Mouse (Mus musculus): ENCODE measurements around the gene Gngt1. TPM values are rescaled to one million over a fixed set of nuclear protein-coding genes. Genes with fewer than 3 reads are reported as not detected.

The Gngt1 gene
- polyA plus RNA-seq, 1 experiment from 2014 or later = 0.27 TPM

GRCm38 (mm10) chr6:4008501-4009040, 15.0 kb downstream of the Gngt1 start:
- ATAC-seq (no peak), DNase-seq (no peak)
- H3K9ac ChIP-seq (replicated peaks) = no peak overlapping the region
- 0 out of 2 replicates have a peak, but pooled peaks cover 2% of the 10 kb centered on the region for H3K36me3 ChIP-seq (replicated peaks; ENCODE audit: insufficient read depth, low read length)
- no peak overlapping the region for H3K4me3 ChIP-seq (ENCODE audit: low read depth, low read length)
- TF ChIP-seq CTCF (IDR thresholded peaks at IDR 0.05; ENCODE audit: low read depth) = no peak
- TF ChIP-seq EP300 (IDR thresholded peaks at IDR 0.05; ENCODE audit: low read depth) = no peak
- no peaks in the 10 kb centered on the region for H3K9me3 ChIP-seq (ENCODE audit: low read length)
- 62% methylated on average over 2 of the region's 2 CpGs for WGBS (ENCODE audit: insufficient replicate concordance)
- peaks cover 3% of the 10 kb centered on the region; the same call in 1 of the 2 replicates for H3K4me1 ChIP-seq (ENCODE audit: insufficient read depth)
- H3K27ac ChIP-seq (ENCODE audit: low read depth) = no peak overlapping the region
- no peak overlapping the region for H3K4me2 ChIP-seq (ENCODE audit: low read depth, low read length)
- H3K27me3 ChIP-seq (ENCODE audit: insufficient read depth, low read length) = no peaks in the 10 kb centered on the region

- 0 out of 2 replicates have a peak, but pooled peaks cover 2% of the 10 kb centered on the region for H3K36me3 ChIP-seq (replicated peaks; ENCODE audit: insufficient read depth, low read length)
- H3K9ac ChIP-seq (replicated peaks) = no peak overlapping the region
These were observed 16.0 kb downstream of the Gngt1 start for GRCm38 (mm10) chr6:4009548-4009947.

GRCm38 (mm10) chr6:4022645-4023044, 29.1 kb downstream of the Gngt1 start:
- H3K4me2 ChIP-seq (ENCODE audit: low read depth, low read length) = no peak overlapping the region
- no peaks in the 10 kb centered on the region for H3K27me3 ChIP-seq (ENCODE audit: insufficient read depth, low read length)
- DNase-seq (no peak), ATAC-seq (no peak)
- no peak overlapping the region for H3K27ac ChIP-seq (ENCODE audit: low read depth)
- 55% methylated on average over 1 of the region's 1 CpGs for WGBS (ENCODE audit: insufficient replicate concordance)
- H3K9me3 ChIP-seq (ENCODE audit: low read length) = no peaks in the 10 kb centered on the region
- TF ChIP-seq EP300 (IDR thresholded peaks at IDR 0.05; ENCODE audit: low read depth) (no peak), CTCF (IDR thresholded peaks at IDR 0.05; ENCODE audit: low read depth) (no peak)
- H3K4me1 ChIP-seq (ENCODE audit: insufficient read depth) = no peaks in the 10 kb centered on the region
- no peak overlapping the region for H3K9ac ChIP-seq (replicated peaks)
- no peak overlapping the region for H3K4me3 ChIP-seq (ENCODE audit: low read depth, low read length)
- H3K36me3 ChIP-seq (replicated peaks; ENCODE audit: insufficient read depth, low read length) = no peaks in the 10 kb centered on the region

More at GRCm38 (mm10) chr6:4009548-4009947, 16.0 kb downstream of the Gngt1 start:
- ATAC-seq = no peak; the same call in 1 of the 2 replicates
- no peak for TF ChIP-seq CTCF (IDR thresholded peaks at IDR 0.05; ENCODE audit: low read depth)
- no peak for TF ChIP-seq EP300 (IDR thresholded peaks at IDR 0.05; ENCODE audit: low read depth)
- H3K4me1 ChIP-seq (ENCODE audit: insufficient read depth) = peaks cover 3% of the 10 kb centered on the region; the same call in 1 of the 2 replicates
- no peak overlapping the region for H3K4me3 ChIP-seq (ENCODE audit: low read depth, low read length)
- no peak overlapping the region for H3K4me2 ChIP-seq (ENCODE audit: low read depth, low read length)
- no peaks in the 10 kb centered on the region for H3K27me3 ChIP-seq (ENCODE audit: insufficient read depth, low read length)
- DNase-seq = no peak
- no peak overlapping the region for H3K27ac ChIP-seq (ENCODE audit: low read depth)
- H3K9me3 ChIP-seq (ENCODE audit: low read length) = no peaks in the 10 kb centered on the region

GRCm38 (mm10) chr6:4026367-4026766, 32.8 kb downstream of the Gngt1 start:
- no peaks in the 10 kb centered on the region for H3K27me3 ChIP-seq (ENCODE audit: insufficient read depth, low read length)
- H3K9me3 ChIP-seq (ENCODE audit: low read length) = no peaks in the 10 kb centered on the region
- no peak for ATAC-seq
- DNase-seq = no peak
- H3K36me3 ChIP-seq (replicated peaks; ENCODE audit: insufficient read depth, low read length) = no peaks in the 10 kb centered on the region
- TF ChIP-seq EP300 (IDR thresholded peaks at IDR 0.05; ENCODE audit: low read depth) = no peak
- TF ChIP-seq CTCF (IDR thresholded peaks at IDR 0.05; ENCODE audit: low read depth) = no peak
- H3K27ac ChIP-seq (ENCODE audit: low read depth) = no peak overlapping the region
- WGBS (ENCODE audit: insufficient replicate concordance) = 23% methylated on average over 2 of the region's 2 CpGs
- H3K4me1 ChIP-seq (ENCODE audit: insufficient read depth) = no peaks in the 10 kb centered on the region
- no peak overlapping the region for H3K4me3 ChIP-seq (ENCODE audit: low read depth, low read length)
- H3K9ac ChIP-seq (replicated peaks) = no peak overlapping the region
- H3K4me2 ChIP-seq (ENCODE audit: low read depth, low read length) = no peak overlapping the region

GRCm38 (mm10) chr6:4030956-4031355, 37.4 kb downstream of the Gngt1 start:
- TF ChIP-seq EP300 (IDR thresholded peaks at IDR 0.05; ENCODE audit: low read depth) (no peak), CTCF (IDR thresholded peaks at IDR 0.05; ENCODE audit: low read depth) (no peak)
- ATAC-seq (no peak), DNase-seq (no peak)
- Histone ChIP-seq H3K9ac (replicated peaks) (no peak overlapping the region), H3K36me3 (replicated peaks; ENCODE audit: insufficient read depth, low read length) (no peaks in the 10 kb centered on the region), H3K4me2 (ENCODE audit: low read depth, low read length) (no peak overlapping the region), H3K4me1 (ENCODE audit: insufficient read depth) (no peaks in the 10 kb centered on the region), H3K27me3 (ENCODE audit: insufficient read depth, low read length) (no peaks in the 10 kb centered on the region), H3K27ac (ENCODE audit: low read depth) (no peak overlapping the region), H3K4me3 (ENCODE audit: low read depth, low read length) (no peak overlapping the region), H3K9me3 (ENCODE audit: low read length) (no peaks in the 10 kb centered on the region)
- 69% methylated on average over 3 of the region's 3 CpGs for WGBS (ENCODE audit: insufficient replicate concordance)

- H3K9ac ChIP-seq (replicated peaks) = no peak overlapping the region
- no peaks in the 10 kb centered on the region for H3K9me3 ChIP-seq (ENCODE audit: low read length)
- no peaks in the 10 kb centered on the region for H3K27me3 ChIP-seq (ENCODE audit: insufficient read depth, low read length)
- H3K4me3 ChIP-seq (ENCODE audit: low read depth, low read length) = no peak overlapping the region
- no peak overlapping the region for H3K4me2 ChIP-seq (ENCODE audit: low read depth, low read length)
- H3K36me3 ChIP-seq (replicated peaks; ENCODE audit: insufficient read depth, low read length) = no peaks in the 10 kb centered on the region
- ATAC-seq (no peak), DNase-seq (no peak)
- no peaks in the 10 kb centered on the region for H3K4me1 ChIP-seq (ENCODE audit: insufficient read depth)
- H3K27ac ChIP-seq (ENCODE audit: low read depth) = no peak overlapping the region
- TF ChIP-seq EP300 (IDR thresholded peaks at IDR 0.05; ENCODE audit: low read depth) = no peak
- no peak for TF ChIP-seq CTCF (IDR thresholded peaks at IDR 0.05; ENCODE audit: low read depth)
- 53% methylated on average over 1 of the region's 1 CpGs for WGBS (ENCODE audit: insufficient replicate concordance)
These were observed 48.2 kb downstream of the Gngt1 start for GRCm38 (mm10) chr6:4041821-4042220.

Other genes with a start within 250 kb of the Gngt1 start
- gene Calcr, start 229.1 kb upstream of the Gngt1 start, polyA plus RNA-seq (2015; fragmentation: Nextera tagmentation; extraction: Ambion mirVana) = not detected in 2 replicates
- gene Tfpi2, start 4.9 kb upstream of the Gngt1 start, polyA plus RNA-seq (2015; fragmentation: Nextera tagmentation; extraction: Ambion mirVana) = 34.0 and 35.9 TPM in 2 replicates
- gene Gng11, start 10.1 kb downstream of the Gngt1 start, polyA plus RNA-seq (2015; fragmentation: Nextera tagmentation; extraction: Ambion mirVana) = 36.9 and 38.8 TPM in 2 replicates
- gene Bet1, start 93.2 kb downstream of the Gngt1 start, polyA plus RNA-seq (2015; fragmentation: Nextera tagmentation; extraction: Ambion mirVana) = 50.1 and 62.2 TPM in 2 replicates

All from liver, postnatal 0 days (tissue).